Mouse (Mus musculus) thymus, adult 18-20 months (tissue): ENCODE measurements at regions not wholly inside any gene's neighbourhood (a gene's known extent, or its start where the extent isn't known, plus 50 kb on each side); places are given as distances from the start of the nearest gene placed in this dataset.
"Not testable (repeated sequence)": the region's sequence is repeated elsewhere in the genome, so short reads cannot be mapped to it uniquely, and the experiment has no call there.

ENCODE experiments used
- DNase-seq, 2 experiments: peaks; one replicate each; pipeline ENCODE4 v3.0.0; 2022; ENCODE audit warnings: mixed read lengths in 2 of 2

GRCm38 (mm10) chr11:24297763-24298162 lies 219.9 kb downstream of the Bcl11a start:
- no peak for DNase-seq

- DNase-seq = no peak
These were observed 222.5 kb downstream of the Bcl11a start for GRCm38 (mm10) chr11:24300351-24300750.

GRCm38 (mm10) chr11:24301201-24301600 lies 223.3 kb downstream of the Bcl11a start:
- no peak for DNase-seq

GRCm38 (mm10) chr11:24305145-24305553 lies 227.3 kb downstream of the Bcl11a start:
- no peak for DNase-seq

GRCm38 (mm10) chr11:24305691-24306090 lies 227.8 kb downstream of the Bcl11a start:
- DNase-seq = no peak

GRCm38 (mm10) chr11:24306101-24306500 lies 228.2 kb downstream of the Bcl11a start:
- no peak for DNase-seq

- no peak for DNase-seq
These were observed 229.9 kb downstream of the Bcl11a start for GRCm38 (mm10) chr11:24307601-24308252.

- DNase-seq = no peak
These were observed 230.4 kb downstream of the Bcl11a start for GRCm38 (mm10) chr11:24308253-24308633.

- DNase-seq = no peak
These were observed 236.2 kb downstream of the Bcl11a start for GRCm38 (mm10) chr11:24314046-24314445.

GRCm38 (mm10) chr11:24315582-24315981 lies 237.7 kb downstream of the Bcl11a start:
- no peak for DNase-seq

- DNase-seq = no peak
These were observed 238.3 kb downstream of the Bcl11a start for GRCm38 (mm10) chr11:24316198-24316597.

- DNase-seq = no peak
These were observed 240.3 kb downstream of the Bcl11a start for GRCm38 (mm10) chr11:24317989-24318735.

- DNase-seq = no peak
These were observed 241.4 kb downstream of the Bcl11a start for GRCm38 (mm10) chr11:24319222-24319621.

GRCm38 (mm10) chr11:24322412-24322811 lies 244.6 kb downstream of the Bcl11a start:
- not testable (repeated sequence) for DNase-seq

GRCm38 (mm10) chr11:24328481-24328880 lies 250.6 kb downstream of the Bcl11a start:
- no peak for DNase-seq

- DNase-seq = no peak
These were observed 252.7 kb downstream of the Bcl11a start for GRCm38 (mm10) chr11:24330366-24331124.

GRCm38 (mm10) chr11:24332241-24332640 lies 254.4 kb downstream of the Bcl11a start:
- no peak for DNase-seq

GRCm38 (mm10) chr11:24333111-24333510 lies 255.3 kb downstream of the Bcl11a start:
- no peak for DNase-seq

- no peak for DNase-seq
These were observed 257.4 kb downstream of the Bcl11a start for GRCm38 (mm10) chr11:24335256-24335655.

GRCm38 (mm10) chr11:24338111-24338510 lies 260.3 kb downstream of the Bcl11a start:
- no peak for DNase-seq

GRCm38 (mm10) chr11:24339061-24339460 lies 261.2 kb downstream of the Bcl11a start:
- DNase-seq = no peak

GRCm38 (mm10) chr11:24340677-24341076 lies 262.8 kb downstream of the Bcl11a start:
- no peak for DNase-seq

GRCm38 (mm10) chr11:24341650-24342049 lies 263.8 kb downstream of the Bcl11a start:
- DNase-seq = no peak

- DNase-seq = no peak
These were observed 264.3 kb downstream of the Bcl11a start for GRCm38 (mm10) chr11:24342176-24342575.
